Mouse (Mus musculus) liver, postnatal 0 days (tissue): ENCODE results near the gene Pfn1.

Experiments used
- CTCF ChIP-seq: sonication (generic); IDR thresholded peaks from 2 replicates; pipeline ENCODE4 v1.5.1; 2016; ENCODE audit warnings: antibody characterized with exemption, low read depth
- EP300 ChIP-seq: IDR thresholded peaks from 2 replicates; pipeline ENCODE4 v1.6.1; 2016; ENCODE audit warnings: antibody characterized with exemption, low read depth, mild to moderate bottlenecking

- no peak for TF ChIP-seq CTCF
- TF ChIP-seq EP300: no peak
Observed at GRCm38 (mm10) chr11:70688372-70688771, 33.9 kb upstream of the Pfn1 start.
